Mouse (Mus musculus): Measurements from ENCODE around the gene Fundc1. TPM values are rescaled to one million over a fixed set of nuclear protein-coding genes. Genes with fewer than 3 reads are reported as not detected.
A peak's percentile ranks its signal among the peaks of the same experiment; 100 is the strongest.

Fundc1 gene
- polyA plus RNA-seq, 1 experiment from 2014 or later: 68.2 TPM

GRCm38 (mm10) chrX:17547143-17547806, 24.9 kb downstream of the Fundc1 start:
- no peaks in the 10 kb centered on the region for H3K27me3 ChIP-seq
- peak; percentile 67 for ATAC-seq (ENCODE audit: low FRiP score)
- H3K4me1 ChIP-seq (replicated peaks): peaks cover 8% of the 10 kb centered on the region
- H3K9me3 ChIP-seq: no peaks in the 10 kb centered on the region
- no peaks in the 10 kb centered on the region for H3K36me3 ChIP-seq
- H3K9ac ChIP-seq: peak overlapping the region; percentile 29; the same call in 1 of the 2 replicates
- no peak overlapping the region for H3K4me3 ChIP-seq
- no peak overlapping the region for H3K4me2 ChIP-seq
- 22% methylated on average over 6 of the region's 6 CpGs for WGBS
- peak overlapping the region; percentile 64 for H3K27ac ChIP-seq

GRCm38 (mm10) chrX:17544860-17545492, 27.1 kb downstream of the Fundc1 start:
- ATAC-seq (ENCODE audit: low FRiP score): no peak
- Histone ChIP-seq H3K27ac (no peak overlapping the region), H3K9me3 (no peaks in the 10 kb centered on the region), H3K9ac (no peak overlapping the region), H3K4me2 (no peak overlapping the region), H3K27me3 (no peaks in the 10 kb centered on the region), H3K4me3 (no peak overlapping the region), H3K36me3 (no peaks in the 10 kb centered on the region), H3K4me1 (replicated peaks) (peaks cover 8% of the 10 kb centered on the region)
- 53% methylated on average over 2 of the region's 2 CpGs for WGBS

DNA sequence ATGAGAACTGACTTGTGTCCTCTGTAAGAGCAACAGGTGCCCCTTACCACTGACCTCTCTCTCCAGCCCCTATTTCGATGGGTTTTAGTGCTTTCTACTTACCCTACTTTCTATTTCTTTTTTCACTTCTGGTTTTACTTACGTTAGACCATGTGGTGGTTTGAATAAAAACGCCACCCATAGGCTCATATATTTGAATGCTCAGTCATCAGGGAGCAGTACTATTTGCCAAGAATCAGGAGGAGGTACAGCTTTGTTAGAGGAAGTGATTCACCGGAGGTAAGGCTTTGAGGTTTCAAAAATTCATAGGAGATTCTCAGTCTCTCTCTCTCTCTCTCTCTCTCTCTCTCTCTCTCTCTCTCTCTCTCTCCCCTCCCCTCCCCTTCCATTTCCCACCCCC, 34.4 kb downstream of the Fundc1 start:
- WGBS: 85% methylated on average over 4 of the region's 4 CpGs
- no peaks in the 10 kb centered on the region for H3K36me3 ChIP-seq
- H3K4me3 ChIP-seq: no peak overlapping the region
- H3K4me1 ChIP-seq (replicated peaks): no peaks in the 10 kb centered on the region
- H3K9me3 ChIP-seq: no peaks in the 10 kb centered on the region
- H3K4me2 ChIP-seq: no peak overlapping the region
- ATAC-seq (ENCODE audit: low FRiP score): no peak
- no peaks in the 10 kb centered on the region for H3K27me3 ChIP-seq
- no peak overlapping the region for H3K27ac ChIP-seq
- H3K9ac ChIP-seq: no peak overlapping the region

- Histone ChIP-seq H3K27me3 (no peaks in the 10 kb centered on the region), H3K36me3 (no peaks in the 10 kb centered on the region), H3K9ac (no peak overlapping the region), H3K27ac (no peak overlapping the region), H3K4me1 (replicated peaks) (no peaks in the 10 kb centered on the region), H3K4me2 (no peak overlapping the region), H3K4me3 (no peak overlapping the region), H3K9me3 (no peaks in the 10 kb centered on the region)
- ATAC-seq (ENCODE audit: low FRiP score): no peak
- 86% methylated on average over 2 of the region's 2 CpGs for WGBS
Measured at GRCm38 (mm10) chrX:17527008-17527407, 45.1 kb downstream of the Fundc1 start.

DNA sequence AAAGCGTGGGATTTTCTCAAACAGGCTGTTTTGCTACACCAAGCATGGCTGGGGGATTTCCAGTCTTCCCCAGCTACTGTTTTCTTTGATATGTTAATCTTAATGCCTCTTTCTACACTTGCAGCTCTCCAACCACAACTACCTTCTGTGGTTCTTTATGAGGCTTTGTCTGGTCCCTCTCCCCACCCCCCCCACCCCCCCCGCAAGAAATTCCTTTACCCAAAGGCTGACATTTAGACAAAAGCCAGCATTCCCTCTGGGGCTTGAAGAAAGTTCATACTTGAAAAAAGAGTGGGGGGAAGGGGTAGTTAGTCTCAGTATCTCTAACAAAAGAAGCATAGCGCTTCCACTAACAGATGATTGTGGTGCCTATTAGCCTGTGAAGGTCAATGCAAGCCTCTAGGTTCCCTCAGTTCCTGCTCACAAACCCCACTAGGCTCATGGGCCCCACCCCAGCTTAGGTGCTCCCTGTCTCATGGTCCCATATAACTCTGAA, 50.9 kb downstream of the Fundc1 start:
- H3K4me2 ChIP-seq: no peak overlapping the region
- 6% methylated on average over 3 of the region's 3 CpGs for whole genome bisulfite sequencing
- ATAC-seq (ENCODE audit: low FRiP score): peak; percentile 63; the same call in 1 of the 2 replicates
- no peaks in the 10 kb centered on the region for H3K36me3 ChIP-seq
- no peak overlapping the region for H3K9ac ChIP-seq
- no peaks in the 10 kb centered on the region for H3K27me3 ChIP-seq
- H3K27ac ChIP-seq: no peak overlapping the region
- no peaks in the 10 kb centered on the region for H3K9me3 ChIP-seq
- no peak overlapping the region for H3K4me3 ChIP-seq
- no peaks in the 10 kb centered on the region for H3K4me1 ChIP-seq (replicated peaks)

DNA sequence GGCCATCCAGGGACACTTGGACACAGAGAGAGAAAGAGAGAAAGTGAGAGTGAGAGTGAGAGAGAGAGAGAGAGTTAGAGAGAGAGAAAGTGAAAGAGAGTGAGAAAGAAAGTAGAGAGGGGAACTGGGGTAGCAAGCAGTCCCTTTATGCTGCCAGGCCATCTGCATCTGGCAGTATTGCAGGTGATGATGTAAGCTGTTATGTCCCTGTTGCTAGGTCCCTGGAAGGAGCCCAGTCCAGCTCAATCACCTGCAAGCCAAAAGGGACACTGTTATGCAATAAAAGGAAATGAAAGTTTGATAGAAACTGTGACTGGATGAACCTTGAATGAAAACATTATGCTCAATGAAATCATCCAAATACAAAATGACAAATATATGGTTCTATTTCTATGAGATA, 52.0 kb downstream of the Fundc1 start:
- no peak for ATAC-seq (ENCODE audit: low FRiP score)
- H3K27ac ChIP-seq: no peak overlapping the region
- H3K36me3 ChIP-seq: no peaks in the 10 kb centered on the region
- H3K27me3 ChIP-seq: no peaks in the 10 kb centered on the region
- no peak overlapping the region for H3K9ac ChIP-seq
- no peak overlapping the region for H3K4me3 ChIP-seq
- no peaks in the 10 kb centered on the region for H3K4me1 ChIP-seq (replicated peaks)
- no peak overlapping the region for H3K4me2 ChIP-seq
- H3K9me3 ChIP-seq: no peaks in the 10 kb centered on the region

- no peaks in the 10 kb centered on the region for H3K36me3 ChIP-seq
- no peak overlapping the region for H3K4me2 ChIP-seq
- WGBS: 68% methylated on average over 3 of the region's 3 CpGs
- no peak overlapping the region for H3K27ac ChIP-seq
- H3K9me3 ChIP-seq: no peaks in the 10 kb centered on the region
- H3K4me3 ChIP-seq: no peak overlapping the region
- no peaks in the 10 kb centered on the region for H3K27me3 ChIP-seq
- no peak overlapping the region for H3K9ac ChIP-seq
- H3K4me1 ChIP-seq (replicated peaks): no peaks in the 10 kb centered on the region
- ATAC-seq (ENCODE audit: low FRiP score): no peak
Measured at GRCm38 (mm10) chrX:17514012-17514411, 58.1 kb downstream of the Fundc1 start.

GRCm38 (mm10) chrX:17512021-17512602, 60.0 kb downstream of the Fundc1 start:
- H3K27ac ChIP-seq: no peak overlapping the region
- WGBS: 74% methylated on average over 3 of the region's 3 CpGs
- H3K4me3 ChIP-seq: no peak overlapping the region
- H3K9ac ChIP-seq: no peak overlapping the region
- H3K9me3 ChIP-seq: no peaks in the 10 kb centered on the region
- H3K4me1 ChIP-seq (replicated peaks): no peaks in the 10 kb centered on the region
- no peak for ATAC-seq (ENCODE audit: low FRiP score)
- no peaks in the 10 kb centered on the region for H3K27me3 ChIP-seq
- H3K36me3 ChIP-seq: no peaks in the 10 kb centered on the region
- no peak overlapping the region for H3K4me2 ChIP-seq
